Mouse (Mus musculus): ENCODE data around the gene Celsr1.

Celsr1 gene

GRCm38 (mm10) chr15:86033191-86033841 lies at the start of gene Celsr1:
Celsr1 (minus strand) TSS chr15:86033777.
- DNase-seq (ENCODE audit: low spot score) = peak; percentile 62

DNA sequence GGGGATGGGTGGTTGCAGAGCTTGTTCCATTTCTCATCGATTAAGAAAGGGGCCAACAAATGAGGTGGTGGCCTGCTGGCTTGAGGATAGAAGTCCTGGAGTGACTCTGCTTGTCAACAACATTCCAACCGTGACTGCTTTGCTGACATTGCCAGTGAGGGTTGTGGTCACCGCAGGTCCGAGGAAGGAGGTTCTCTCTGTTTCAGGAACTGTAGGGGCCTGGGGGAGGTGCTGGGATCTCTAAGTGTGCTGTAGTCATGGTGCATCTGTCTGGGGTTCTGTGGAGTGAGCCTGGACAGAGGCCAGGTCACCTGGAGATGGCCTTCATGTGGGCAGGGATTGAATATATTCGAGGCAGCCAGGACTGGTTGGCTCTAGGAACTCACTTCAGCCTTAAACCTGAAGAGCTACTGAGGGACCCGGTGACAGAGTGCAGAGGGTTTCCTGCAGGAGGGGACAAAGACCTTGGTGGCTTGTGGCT lies 49.7 kb upstream of the Celsr1 start:
- DNase-seq (ENCODE audit: low spot score) = no peak

DNA sequence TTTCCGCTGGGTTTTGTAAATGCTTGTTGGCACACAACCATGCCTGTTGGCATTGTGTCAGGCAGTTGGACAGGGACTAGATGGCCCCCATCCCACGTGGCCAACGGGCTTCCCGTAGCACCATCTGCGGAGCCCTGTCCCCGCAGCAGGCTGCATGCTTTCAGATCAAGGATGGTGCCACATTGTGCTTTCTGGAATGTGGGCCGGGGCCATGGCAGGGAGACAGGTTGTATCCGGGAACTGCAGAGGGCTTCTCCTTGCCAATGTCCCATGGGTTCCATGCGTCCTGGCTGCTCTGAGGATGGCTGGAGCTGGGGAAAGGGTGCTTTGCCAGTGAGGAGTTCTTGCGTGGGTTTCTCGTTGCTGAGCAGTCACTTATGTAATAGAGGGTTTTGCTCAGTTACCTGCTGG lies 49.0 kb upstream of the Celsr1 start:
- DNase-seq (ENCODE audit: low spot score) = no peak

- DNase-seq (ENCODE audit: low spot score) = no peak
Observed at GRCm38 (mm10) chr15:86081654-86082053, 48.1 kb upstream of the Celsr1 start.

DNA sequence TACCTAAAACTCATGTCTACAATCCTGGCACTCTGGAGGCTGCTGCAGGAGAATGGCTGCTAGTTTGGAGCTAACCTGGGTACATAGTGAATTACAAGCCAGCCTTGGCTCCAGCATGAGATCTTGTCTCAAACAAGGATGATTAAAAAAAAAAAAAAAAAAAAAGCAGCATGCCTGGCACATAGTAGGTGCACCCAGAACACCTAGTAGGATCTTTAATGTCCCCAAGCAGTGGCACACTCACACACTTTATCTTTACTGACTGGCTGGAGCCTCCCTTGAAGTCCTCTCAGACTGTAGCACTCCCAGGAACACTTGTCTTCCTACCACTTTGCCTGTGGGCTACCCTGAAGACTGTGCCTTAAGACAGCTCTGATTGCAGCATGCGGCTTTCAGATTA lies 46.8 kb upstream of the Celsr1 start:
- no peak for DNase-seq (ENCODE audit: low spot score)

DNA sequence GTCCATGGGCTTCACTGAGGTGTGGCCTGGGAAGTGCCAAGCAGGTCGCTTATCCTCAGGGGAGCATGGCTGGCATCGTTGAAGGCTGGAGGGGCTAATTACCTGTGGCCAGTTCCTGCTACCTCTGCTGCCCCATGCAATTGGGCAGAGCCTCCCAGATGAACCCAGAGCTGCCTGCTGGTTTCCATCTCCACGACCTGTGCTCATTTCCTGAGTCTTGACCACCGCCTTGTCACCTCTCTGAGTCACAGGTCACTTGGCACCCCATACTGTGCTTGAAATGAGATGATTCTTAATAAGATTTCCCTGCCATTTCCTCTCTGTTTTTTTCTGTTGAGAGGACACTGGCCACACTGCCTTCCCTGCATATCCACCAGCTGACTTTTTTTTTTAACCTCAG lies 46.3 kb upstream of the Celsr1 start:
- DNase-seq (ENCODE audit: low spot score) = no peak

DNA sequence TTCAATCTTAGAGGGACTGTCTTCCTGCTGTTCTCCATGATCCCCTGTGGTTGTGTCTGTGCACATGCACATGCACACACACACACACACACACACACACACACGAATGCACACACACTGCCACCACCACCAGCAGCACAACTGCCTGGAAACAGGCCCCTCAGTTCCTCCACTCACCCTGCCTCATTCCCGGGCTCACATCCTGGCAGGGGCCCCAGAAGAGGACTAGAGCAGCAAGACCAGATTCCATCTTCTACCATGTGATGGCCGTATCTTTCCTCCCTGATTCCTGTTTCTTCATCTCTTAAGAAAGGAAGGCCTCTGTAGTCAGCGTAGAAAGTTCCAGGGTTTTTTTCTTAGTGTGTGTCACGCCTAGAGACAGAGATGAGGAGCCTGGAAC lies 45.9 kb upstream of the Celsr1 start:
- no peak for DNase-seq (ENCODE audit: low spot score)

GRCm38 (mm10) chr15:86078481-86079216 lies 45.1 kb upstream of the Celsr1 start:
- no peak for DNase-seq (ENCODE audit: low spot score)

GRCm38 (mm10) chr15:86077934-86078333 lies 44.4 kb upstream of the Celsr1 start:
- DNase-seq (ENCODE audit: low spot score) = no peak

- no peak for DNase-seq (ENCODE audit: low spot score)
Observed at GRCm38 (mm10) chr15:86076378-86076777, 42.8 kb upstream of the Celsr1 start.

GRCm38 (mm10) chr15:86076048-86076315 lies 42.4 kb upstream of the Celsr1 start:
- DNase-seq (ENCODE audit: low spot score) = no peak

- DNase-seq (ENCODE audit: low spot score) = no peak
Observed at GRCm38 (mm10) chr15:86075305-86076047, 41.9 kb upstream of the Celsr1 start.

- DNase-seq (ENCODE audit: low spot score) = no peak
Observed at GRCm38 (mm10) chr15:86074171-86074937, 40.8 kb upstream of the Celsr1 start.

DNA sequence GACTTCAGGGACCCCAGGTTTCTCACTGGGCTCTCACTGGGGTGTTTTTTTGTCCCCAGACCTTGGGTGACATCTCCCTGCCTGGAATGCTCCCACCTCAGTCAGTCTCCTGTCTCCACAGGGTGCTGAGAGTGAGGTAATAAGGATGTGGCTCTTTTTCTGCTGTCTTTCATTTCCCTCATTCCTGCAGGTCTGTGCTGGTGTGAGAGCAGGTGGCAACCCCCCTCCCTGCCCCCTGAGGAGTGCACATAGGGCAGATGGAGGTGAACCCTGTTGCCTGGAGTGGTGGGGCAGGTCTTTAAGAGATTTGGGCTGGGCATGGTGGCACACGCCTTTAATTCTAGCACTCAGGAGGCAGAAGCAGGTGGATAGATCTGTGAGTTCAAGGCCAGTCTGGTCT lies 37.6 kb upstream of the Celsr1 start:
- DNase-seq (ENCODE audit: low spot score) = no peak

DNA sequence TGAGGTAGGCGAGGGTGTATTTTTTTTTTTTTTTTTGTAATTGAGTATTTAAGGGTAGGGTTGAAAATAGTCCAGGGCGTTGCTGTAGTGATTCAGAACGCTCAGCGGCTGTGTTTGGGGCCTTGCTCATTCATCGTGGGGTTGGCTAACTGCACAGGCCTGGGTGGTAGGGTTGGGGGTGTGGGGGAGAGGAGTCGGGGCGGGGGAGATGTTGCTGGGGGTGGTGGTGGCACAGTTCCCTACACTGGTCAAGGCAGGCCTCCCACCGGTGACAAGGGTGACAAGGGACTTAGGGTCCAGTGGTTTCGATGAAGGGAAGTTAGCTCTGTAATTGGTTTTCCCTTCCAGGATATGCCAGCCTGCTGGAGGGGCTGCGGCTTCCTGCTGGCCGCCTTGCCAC lies 36.8 kb upstream of the Celsr1 start:
- DNase-seq (ENCODE audit: low spot score) = no peak

DNA sequence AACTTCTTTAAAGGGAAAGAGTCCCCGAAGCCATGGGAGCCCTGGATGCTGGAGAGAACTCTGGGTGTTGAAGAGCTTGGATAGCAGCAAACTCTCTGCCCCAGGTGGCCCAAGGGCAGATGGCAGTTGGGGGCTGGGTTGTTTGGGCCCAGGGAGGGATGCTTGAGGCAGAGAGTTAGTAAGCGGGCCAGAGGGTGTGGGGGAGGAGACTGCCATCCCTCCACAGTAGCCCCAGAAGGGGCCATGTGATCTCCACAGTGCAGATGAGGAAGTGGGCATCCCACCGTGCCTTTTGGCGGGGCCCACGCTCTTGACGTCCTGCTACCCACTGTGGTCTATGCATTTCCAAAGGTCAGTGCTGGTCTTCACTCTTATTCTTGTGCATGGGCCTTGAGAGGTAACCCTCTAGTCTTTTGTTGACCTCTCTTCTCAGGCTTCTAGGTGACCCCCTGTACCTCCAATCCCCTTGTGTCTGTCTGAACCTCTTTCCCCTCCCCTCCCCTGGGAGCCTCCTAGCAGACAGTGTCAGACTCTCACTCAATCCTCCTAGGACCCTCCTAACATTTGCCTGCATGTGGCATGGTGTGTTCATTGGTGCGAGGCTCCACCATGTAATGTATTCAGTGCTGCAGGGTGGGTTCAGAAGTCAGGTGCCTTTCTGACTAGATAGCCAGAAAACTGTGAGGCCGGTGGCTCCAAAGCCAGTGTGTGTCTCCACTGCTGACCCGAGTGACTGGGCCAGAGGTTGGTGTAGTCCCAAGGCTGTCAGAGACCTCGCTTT lies 35.6 kb upstream of the Celsr1 start:
- no peak for DNase-seq (ENCODE audit: low spot score)

- no peak for DNase-seq (ENCODE audit: low spot score)
Observed at GRCm38 (mm10) chr15:86067941-86068495, 34.4 kb upstream of the Celsr1 start.

GRCm38 (mm10) chr15:86067581-86067910 lies 34.0 kb upstream of the Celsr1 start:
- DNase-seq (ENCODE audit: low spot score) = no peak

DNA sequence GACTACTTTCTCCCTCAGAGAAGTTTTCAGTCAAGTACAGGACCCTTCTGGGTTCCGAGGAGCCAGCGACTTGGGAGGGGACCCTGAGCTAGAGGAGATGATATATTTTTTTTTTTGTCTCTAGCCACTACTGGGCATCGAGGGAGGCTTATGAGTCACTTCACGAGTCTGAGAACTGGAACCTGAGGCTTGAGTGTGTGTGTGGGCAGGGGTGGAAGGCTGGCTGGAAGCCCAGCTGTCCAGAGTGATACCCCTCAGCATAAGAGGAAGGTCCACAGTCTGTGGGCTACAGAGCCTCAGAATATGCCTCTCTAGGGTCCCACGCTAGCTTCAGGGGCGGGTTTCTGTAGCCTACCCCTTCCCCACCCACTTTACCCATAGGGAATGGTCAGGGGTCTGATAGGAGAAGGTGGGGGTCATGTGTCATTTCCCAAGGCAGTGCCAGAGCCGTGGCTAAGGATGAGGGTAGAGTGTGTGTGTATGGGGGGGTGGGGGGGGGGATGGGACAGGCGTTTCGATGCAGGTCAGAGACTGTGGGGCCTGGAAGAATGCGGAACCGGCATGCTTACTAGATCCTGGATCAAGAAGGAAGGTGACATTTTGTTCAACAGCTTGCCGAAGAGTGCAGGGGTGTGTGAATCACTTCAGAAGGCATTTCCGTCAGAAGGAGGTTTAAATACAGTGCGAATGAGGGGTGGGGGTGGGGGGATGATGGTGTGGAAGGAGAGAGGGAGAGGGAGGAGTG lies 33.4 kb upstream of the Celsr1 start:
- DNase-seq (ENCODE audit: low spot score) = no peak

- no peak for DNase-seq (ENCODE audit: low spot score)
Observed at GRCm38 (mm10) chr15:86065367-86065766, 31.8 kb upstream of the Celsr1 start.

- no peak for DNase-seq (ENCODE audit: low spot score)
Observed at GRCm38 (mm10) chr15:86064850-86065229, 31.3 kb upstream of the Celsr1 start.
